Mouse (Mus musculus) right cerebral cortex, postnatal 10 days (tissue): ENCODE measurements around the gene Dlx3.

Experiments used
- DNase-seq, 2 experiments: peaks; one replicate each; pipeline ENCODE4 v3.0.0; 2021; ENCODE audit warnings: low spot score in 2 of 2

Dlx3 gene

DNA sequence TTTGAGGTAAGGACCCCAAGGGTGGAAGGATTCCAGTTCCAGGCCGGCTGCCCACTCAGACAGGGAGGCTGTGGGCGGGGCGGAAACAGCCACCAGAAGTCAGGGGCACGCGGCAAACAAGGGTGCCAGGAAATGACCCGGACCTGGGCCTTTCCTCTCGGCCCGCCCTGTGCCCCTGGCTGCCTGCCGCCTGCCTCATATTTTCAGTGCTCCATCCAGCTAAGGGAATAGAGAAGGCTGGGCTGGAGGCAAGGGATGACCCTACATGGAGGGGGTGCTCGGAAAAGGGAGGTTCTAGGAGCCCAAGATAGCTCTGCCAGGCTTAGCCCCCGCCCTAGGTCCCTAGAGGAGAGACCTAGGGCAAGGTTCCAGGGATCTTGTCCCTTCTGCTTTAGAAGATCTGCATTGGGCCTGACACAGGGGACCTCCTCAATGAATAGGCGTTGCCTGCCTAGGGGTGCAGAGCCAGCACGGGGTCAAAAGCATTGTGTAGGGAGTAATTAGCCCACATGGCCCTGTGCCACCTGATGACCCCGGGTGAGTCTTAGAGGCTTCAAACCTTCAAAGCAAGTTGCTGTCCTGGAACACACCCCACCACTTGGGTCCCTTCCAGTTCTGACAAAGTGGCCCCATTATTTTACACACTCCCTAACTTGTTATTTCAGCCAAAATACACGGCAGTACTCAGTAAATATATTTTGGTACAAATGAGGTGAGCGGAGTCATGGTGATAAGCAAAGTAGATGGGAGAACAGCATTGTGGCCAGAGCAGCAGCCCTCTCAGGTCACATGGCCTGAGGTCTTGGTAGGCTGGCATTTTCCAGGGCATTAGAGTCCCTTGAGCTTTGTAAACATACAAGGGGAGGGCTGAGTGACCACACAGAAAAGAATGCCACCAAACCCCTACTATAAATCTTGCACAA lies 30.8 kb upstream of the Dlx3 start:
- no peak for DNase-seq

GRCm38 (mm10) chr11:95093077-95093476 lies 26.8 kb upstream of the Dlx3 start:
- DNase-seq, result no peak

DNA sequence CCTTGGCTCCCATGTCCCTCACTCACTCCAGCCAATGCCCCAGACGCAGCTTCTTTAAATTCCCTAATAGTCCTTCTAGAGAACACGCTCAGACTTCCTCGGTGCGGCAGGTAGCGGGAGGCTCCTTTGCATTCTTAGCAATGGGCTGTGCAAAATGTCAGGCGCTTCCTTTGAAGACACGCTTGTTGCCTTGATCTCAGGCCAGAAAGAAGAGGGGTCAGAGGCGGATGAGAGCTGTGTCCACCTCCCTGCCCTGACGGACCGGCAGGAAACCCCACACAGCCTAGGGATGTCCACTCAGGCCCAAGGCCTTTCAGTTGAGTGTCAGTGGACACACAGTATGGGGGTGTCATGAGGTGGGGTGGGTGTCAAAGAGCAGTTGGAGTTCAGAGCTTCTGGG lies 24.3 kb upstream of the Dlx3 start:
- no peak for DNase-seq

DNA sequence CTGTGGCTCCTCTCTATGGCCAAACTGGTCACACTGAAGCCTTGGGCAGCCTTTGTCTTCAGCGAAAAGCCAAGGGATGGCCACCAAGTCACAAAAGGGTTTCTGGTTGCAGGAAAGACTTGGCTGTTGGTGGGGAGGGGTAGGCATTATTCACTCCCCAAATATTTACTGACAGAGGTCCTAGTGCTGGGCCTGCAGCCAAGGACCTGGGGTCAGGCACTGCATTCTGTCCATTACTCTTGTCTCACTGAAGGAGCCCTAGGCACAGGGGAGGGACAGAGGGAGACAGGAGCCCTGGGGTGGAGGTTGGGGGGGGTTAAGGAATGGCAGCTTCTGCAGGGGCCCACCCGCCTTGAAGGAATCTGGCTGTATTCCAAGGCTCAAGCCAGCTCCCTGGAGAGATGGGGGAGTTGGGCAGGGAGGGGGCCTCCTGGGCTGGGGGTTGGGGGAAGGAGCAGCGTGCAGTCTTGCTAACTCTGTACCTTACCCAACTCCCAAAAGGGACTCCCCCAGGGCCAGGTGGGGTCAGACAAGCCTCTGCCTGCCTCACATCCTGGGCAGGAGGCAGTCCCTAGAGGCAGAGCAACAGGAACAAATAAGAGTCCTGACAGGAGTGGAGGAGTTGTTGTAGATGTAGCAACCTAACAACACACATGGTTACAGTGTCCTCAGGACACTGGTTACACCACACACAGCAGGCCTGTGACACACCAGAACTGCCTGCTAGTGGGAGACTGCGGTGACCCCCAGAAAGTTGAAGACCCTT lies 23.1 kb upstream of the Dlx3 start:
- no peak for DNase-seq

DNA sequence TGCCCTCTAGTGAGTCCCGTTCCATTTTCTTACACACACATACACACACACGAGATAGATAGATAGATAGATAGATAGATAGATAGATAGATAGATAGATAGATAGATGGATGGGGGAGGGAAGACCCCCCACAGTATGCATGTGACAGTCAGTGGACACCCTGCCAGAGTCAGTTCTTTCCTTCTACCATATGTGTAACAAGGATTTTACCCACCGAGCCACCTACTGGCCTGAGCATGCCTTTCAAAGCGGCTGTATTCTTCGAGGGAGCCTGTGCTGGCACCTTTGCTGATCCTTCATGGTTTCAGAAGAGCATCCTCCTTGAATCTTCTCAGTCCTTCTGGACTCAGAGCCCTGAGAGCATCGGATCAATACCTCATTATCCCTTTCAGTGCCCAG lies 22.0 kb upstream of the Dlx3 start:
- DNase-seq, result no peak

DNA sequence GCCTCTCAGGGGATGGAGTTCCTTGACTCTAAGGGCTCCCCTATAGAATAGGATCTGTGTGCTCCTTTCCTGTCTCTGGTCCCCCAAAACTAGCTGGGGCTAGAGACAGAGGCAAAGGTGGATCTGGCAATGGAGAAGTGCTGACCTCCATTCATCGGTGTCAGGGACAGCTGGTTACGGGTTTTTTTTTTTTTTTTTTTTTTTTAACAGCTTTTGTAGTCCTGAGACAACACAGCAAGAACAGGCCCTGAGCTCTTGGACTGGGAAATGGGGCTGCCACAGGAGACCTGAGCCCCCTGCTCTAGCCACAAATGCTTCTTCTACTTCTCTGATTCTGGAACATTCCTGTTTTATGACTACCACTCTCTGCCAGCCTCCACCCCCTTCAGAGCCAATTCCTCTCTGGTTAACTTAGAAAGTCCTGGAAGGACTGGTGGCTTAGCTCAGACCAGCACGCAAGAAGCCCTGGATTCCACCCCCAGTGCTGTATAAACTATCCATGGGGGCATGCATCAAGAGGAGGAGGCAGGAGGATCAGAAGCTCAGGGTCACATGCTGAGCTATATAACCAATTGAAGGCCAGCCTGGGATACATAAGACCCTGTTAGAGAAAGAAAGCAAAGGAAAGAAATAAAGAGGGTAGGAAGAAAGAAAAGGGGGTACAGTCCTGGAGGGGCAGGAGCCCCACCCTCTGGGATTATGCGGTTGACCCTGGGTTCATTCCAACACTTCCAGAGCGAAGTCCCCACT lies 21.4 kb upstream of the Dlx3 start:
- DNase-seq, result no peak

GRCm38 (mm10) chr11:95100393-95100792 lies 19.5 kb upstream of the Dlx3 start:
- DNase-seq, result no peak

DNA sequence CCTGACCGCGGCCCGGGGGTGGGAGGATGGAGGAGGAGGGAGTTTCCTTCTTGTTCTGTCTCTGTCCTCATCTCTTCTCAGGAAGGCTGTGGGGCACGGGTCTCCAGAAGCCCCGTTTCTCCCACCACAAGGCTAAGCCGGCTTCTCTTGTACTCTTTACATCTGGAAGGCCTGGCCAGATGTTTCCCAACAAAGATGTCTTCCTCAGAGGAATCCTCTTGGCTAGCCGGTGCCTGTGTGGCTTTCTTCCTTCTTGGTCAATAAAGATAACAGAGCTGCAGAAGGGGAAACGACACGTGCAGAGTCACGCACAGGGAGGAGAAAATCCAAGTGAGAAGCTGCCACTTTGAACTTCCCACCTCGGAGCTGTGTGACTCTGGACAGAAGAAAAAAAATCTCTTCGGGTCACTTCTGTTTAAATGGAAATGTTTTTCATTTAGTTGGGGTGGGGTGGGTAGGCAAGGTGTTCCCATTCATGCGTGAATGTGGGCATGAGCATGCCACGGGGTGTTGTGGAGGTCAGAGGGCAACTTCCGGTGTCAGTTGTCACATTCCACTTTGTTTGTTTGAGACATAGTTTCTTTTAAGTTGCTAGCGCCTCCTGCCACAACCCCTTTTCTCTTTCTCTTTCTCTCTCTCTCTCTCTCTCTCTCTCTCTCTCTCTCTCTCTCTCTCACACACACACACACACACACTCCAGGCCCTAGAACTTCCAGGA lies 18.7 kb upstream of the Dlx3 start:
- no peak for DNase-seq

DNA sequence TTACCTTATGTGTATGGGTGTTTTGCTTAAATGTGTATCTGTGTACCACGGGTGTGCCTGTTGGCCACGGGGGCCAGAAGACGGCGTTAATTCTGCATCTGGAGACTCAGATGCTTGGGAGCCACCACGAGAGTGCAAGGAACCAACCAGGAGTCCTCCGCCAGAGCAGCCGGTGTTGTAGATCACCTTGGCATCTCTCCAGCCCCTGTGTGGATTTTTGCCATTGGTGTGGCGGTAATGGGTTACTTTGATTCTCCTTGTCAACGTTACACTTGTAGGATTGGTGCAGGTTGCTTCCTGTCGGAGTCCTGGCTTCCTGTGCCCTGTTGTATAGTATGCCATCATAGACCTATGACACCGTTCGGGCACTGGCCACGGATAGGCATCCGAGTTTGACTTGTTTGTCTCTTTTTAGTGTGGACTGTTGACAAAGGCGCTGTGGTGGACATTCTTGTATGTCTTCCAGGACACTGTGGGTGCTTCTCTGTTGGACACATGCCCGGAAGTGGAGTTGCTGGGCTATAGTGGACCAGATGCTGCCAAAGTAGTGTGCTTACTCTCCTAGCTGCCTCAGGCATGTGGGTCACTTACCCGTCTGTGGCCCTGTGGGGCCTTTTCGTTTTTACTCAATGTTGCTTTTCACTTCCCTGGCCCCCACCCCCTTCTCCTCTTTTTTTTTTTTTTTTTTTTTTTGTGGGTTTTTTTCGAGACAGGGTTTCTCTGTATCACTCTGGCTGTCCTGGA lies 17.6 kb upstream of the Dlx3 start:
- no peak for DNase-seq

DNA sequence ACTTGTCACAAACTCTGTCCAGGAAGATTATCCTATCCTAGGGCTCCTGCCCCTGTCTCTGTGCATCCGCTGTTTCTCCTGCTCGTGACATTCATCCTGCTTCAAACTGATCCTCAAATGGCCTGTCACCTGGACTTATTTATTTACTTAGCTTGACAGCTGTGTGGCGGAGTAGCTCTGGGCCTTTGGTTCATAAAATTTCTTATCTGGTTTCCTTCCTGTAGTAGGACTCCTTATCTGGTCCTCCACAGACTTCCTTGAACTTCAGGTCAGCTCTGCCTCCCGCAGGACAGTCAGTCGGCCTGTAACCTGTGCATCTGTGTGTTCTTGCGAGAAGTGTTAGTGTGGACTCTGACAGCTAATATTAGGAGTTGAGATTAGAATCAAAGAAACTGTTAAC lies 15.7 kb upstream of the Dlx3 start:
- DNase-seq, result no peak

GRCm38 (mm10) chr11:95105274-95105874 lies 14.5 kb upstream of the Dlx3 start:
- no peak for DNase-seq

DNA sequence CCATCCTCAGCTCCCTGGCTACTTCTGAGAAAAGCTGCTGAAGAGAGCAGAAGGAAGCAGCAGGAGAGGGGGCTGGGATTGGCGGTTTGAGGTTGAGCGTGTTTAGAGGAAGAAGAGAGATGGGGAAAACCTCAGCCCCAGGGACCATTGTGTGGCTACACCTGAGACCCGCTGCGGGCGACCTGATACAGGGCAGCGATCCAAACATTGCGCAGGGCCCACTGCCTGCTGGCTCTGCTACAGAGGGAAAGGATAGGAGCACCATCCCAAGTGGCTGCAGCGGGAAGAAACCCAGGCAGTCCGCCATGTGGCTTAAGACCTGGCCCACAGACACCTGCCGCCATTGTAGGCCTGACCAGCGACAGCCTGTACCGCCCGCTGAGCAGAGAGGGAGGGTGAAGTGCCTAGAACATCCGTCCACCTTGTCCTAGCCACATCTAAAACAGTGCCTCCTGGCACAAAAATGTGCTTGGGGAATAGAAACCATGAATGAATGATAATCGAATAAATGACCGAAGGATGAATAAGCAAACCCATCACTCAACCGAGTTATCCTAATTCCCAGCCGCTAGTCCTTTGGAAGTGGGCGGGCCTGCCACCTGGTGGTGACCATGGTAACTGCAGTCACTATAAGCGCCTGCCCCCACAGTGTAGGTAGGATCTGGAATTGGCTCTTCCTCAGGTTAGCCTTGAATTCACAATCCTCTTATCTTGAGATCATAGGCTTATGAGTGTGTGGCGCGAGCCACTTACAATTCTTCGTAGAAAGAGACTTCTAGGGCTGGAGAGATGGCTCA lies 13.3 kb upstream of the Dlx3 start:
- peak; percentile 78 to 83 for DNase-seq

- no peak for DNase-seq
These were observed 10.9 kb upstream of the Dlx3 start for GRCm38 (mm10) chr11:95109000-95109399.

DNA sequence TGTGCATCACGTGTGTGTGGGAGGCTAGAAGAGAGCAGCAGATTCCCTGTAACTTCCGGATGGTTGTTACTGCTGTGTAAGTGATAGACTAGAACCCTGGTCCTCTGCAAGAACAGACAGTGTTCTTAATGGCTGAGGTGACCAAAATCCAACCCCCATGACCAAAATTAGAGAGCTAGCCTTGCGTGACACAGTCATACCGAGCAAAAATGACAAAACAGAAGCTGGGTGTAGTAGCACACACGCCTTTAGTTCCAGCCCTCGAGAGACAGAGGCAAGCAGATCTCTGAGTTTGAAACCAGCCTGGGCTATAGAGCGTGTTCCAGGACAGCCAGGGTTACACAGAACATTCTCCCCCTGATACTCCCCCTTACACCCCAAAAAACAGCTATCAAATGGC lies 9.8 kb upstream of the Dlx3 start:
- DNase-seq, result no peak

- peak; percentile 80 to 83 for DNase-seq
These were observed 2.9 kb upstream of the Dlx3 start for GRCm38 (mm10) chr11:95117030-95117429.

- peak; percentile 76 to 87 for DNase-seq
These were observed 1.4 kb upstream of the Dlx3 start for GRCm38 (mm10) chr11:95118505-95118904.

GRCm38 (mm10) chr11:95120633-95121020 lies 708 bp downstream of the Dlx3 start:
- no peak for DNase-seq

- no peak for DNase-seq
These were observed 1.5 kb downstream of the Dlx3 start for GRCm38 (mm10) chr11:95121161-95122099.

DNA sequence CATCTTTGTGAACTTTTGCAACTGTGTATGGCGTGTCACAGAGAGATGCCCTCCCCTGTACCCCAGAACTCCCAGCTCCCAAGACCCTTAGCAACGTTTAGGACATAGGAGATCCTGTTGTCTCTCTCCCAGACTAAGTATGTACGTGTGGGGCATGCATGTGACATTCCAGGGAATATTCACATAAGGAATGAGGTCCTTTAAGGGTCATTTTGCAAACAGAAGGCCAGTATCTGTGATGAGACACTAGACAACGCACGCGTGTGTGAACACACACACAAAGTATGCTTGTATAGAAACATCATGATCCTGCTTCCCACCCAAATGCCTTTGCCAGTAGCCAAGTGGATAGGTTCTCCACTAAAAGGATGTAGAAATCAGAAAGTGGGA lies 2.2 kb downstream of the Dlx3 start:
- no peak for DNase-seq
